In genomic region chr16:22412459-22413229, GRCm38 (mm10) we compare ENCODE assay signal across 25 mouse cellular contexts. TPM values are rescaled to one million over a fixed set of nuclear protein-coding genes. Genes with fewer than 3 reads are reported as not detected.
DNase-seq lines count a peak whose midpoint lies in the region; ATAC-seq and TF ChIP-seq lines count a peak whose summit lies in the region.
"Had no signal": no experiment of that assay in that cellular context is flagged by ENCODE, and none has a peak within 500 bp of the region (broad histone marks: within the 10 kb centered on the region; RNA-seq: fewer than 3 reads in every experiment).

No protein-coding gene starts in this region.

- H3K27ac ChIP-seq in limb, embryonic 12.5 days = 0 out of 2 replicates have a peak overlapping the region, but pooled peaks have one; percentile 36
- no peak overlapping the region for H3K27ac ChIP-seq in limb, embryonic 10.5 days
- H3K27ac ChIP-seq in neural tube, embryonic 13.5 days (replicated peaks) = 0 out of 2 replicates have a peak overlapping the region, but pooled peaks have one; percentile 33
- H3K27ac ChIP-seq: forebrain, embryonic 13.5 days; hindbrain, embryonic 15.5 days; kidney, embryonic 15.5 days; limb, embryonic 15.5 days; liver, embryonic 13.5 days; midbrain, embryonic 12.5 days had no signal

- H3K36me3 ChIP-seq in limb, embryonic 12.5 days = peaks cover 13% of the 10 kb centered on the region
- peaks cover 72% of the 10 kb centered on the region for H3K36me3 ChIP-seq in limb, embryonic 10.5 days
- H3K36me3 ChIP-seq in E14TG2a.4 (ENCODE audit: insufficient read depth, low read length) = peaks cover 82% of the 10 kb centered on the region
- H3K36me3 ChIP-seq in neural tube, embryonic 13.5 days = no peaks in the 10 kb centered on the region
- H3K36me3 ChIP-seq: hindbrain, embryonic 15.5 days; liver, embryonic 13.5 days; midbrain, embryonic 12.5 days had no signal

- whole genome bisulfite sequencing in limb, embryonic 12.5 days = 47% methylated on average over 16 of the region's 16 CpGs
- WGBS in limb, embryonic 10.5 days = 58% methylated on average over 16 of the region's 16 CpGs
- WGBS in neural tube, embryonic 13.5 days = 30% methylated on average over 16 of the region's 16 CpGs

- DNase-seq in limb, embryonic 10.5 days (ENCODE audit: low spot score) = no peak
- peak; percentile 98 for DNase-seq in ES-CJ7 (ENCODE audit: low read depth, low spot score)
- DNase-seq in urinary bladder, adult 2 months (ENCODE audit: low spot score) = no peak
- DNase-seq: adrenal gland, postnatal 10 days; cerebellum, adult 9-10 months; cerebellum, postnatal 36 days; gastrocnemius, postnatal 25 days; heart, adult 11 months; heart, postnatal 36 days; kidney, adult 18-20 months; kidney, postnatal 25 days; liver, embryonic 13.5 days; lung, adult 18-20 months; lung, postnatal 14 days had no signal

- no peak overlapping the region for H3K4me3 ChIP-seq in limb, embryonic 12.5 days (replicated peaks)
- no peak overlapping the region for H3K4me3 ChIP-seq in limb, embryonic 10.5 days
- peak overlapping the region; percentile 86 for H3K4me3 ChIP-seq in E14TG2a.4 (replicated peaks; ENCODE audit: low read length)
- H3K4me3 ChIP-seq in neural tube, embryonic 13.5 days = no peak overlapping the region
- H3K4me3 ChIP-seq: forebrain, embryonic 13.5 days; hindbrain, embryonic 15.5 days; kidney, embryonic 15.5 days; limb, embryonic 15.5 days; liver, embryonic 13.5 days; midbrain, embryonic 12.5 days had no signal

- H3K4me1 ChIP-seq in limb, embryonic 12.5 days (replicated peaks) = peaks cover 15% of the 10 kb centered on the region
- 0 out of 2 replicates have a peak, but pooled peaks cover 4% of the 10 kb centered on the region for H3K4me1 ChIP-seq in limb, embryonic 10.5 days
- H3K4me1 ChIP-seq in E14TG2a.4 (replicated peaks; ENCODE audit: low read depth, low read length) = peaks cover 79% of the 10 kb centered on the region
- peaks cover 29% of the 10 kb centered on the region for H3K4me1 ChIP-seq in neural tube, embryonic 13.5 days (replicated peaks)
- H3K4me1 ChIP-seq: forebrain, embryonic 13.5 days; hindbrain, embryonic 15.5 days; liver, embryonic 13.5 days; midbrain, embryonic 12.5 days had no signal

- no peak for TF ChIP-seq CTCF in E14TG2a.4 (conservative IDR thresholded peaks at IDR 0.05; ENCODE audit: low read length)

- H3K9me3 ChIP-seq in limb, embryonic 12.5 days = no peaks in the 10 kb centered on the region
- no peaks in the 10 kb centered on the region for H3K9me3 ChIP-seq in limb, embryonic 10.5 days (replicated peaks)
- no peaks in the 10 kb centered on the region for H3K9me3 ChIP-seq in E14TG2a.4 (ENCODE audit: low read length)
- no peaks in the 10 kb centered on the region for H3K9me3 ChIP-seq in neural tube, embryonic 13.5 days
- H3K9me3 ChIP-seq: forebrain, embryonic 13.5 days; hindbrain, embryonic 15.5 days; kidney, embryonic 15.5 days; limb, embryonic 15.5 days; liver, embryonic 13.5 days; midbrain, embryonic 12.5 days had no signal

- H3K4me2 ChIP-seq in limb, embryonic 12.5 days = no peak overlapping the region
- H3K4me2 ChIP-seq in neural tube, embryonic 13.5 days = peak overlapping the region; percentile 39; the same call in 1 of the 2 replicates
- H3K4me2 ChIP-seq: forebrain, embryonic 13.5 days; heart, embryonic 11.5 days; hindbrain, embryonic 15.5 days; kidney, embryonic 15.5 days; limb, embryonic 15.5 days; liver, embryonic 13.5 days; midbrain, embryonic 12.5 days had no signal

- ATAC-seq in limb, embryonic 12.5 days (ENCODE audit: insufficient number of reproducible peaks, insufficient read depth, low FRiP score, low TSS enrichment, low read depth) = no peak
- ATAC-seq in neural tube, embryonic 13.5 days (ENCODE audit: low read depth) = peak; percentile 80
- ATAC-seq in CD4-positive, CD25-positive, alpha-beta regulatory T cell, adult 4 months = no peak
- ATAC-seq: activated CD4-positive, CD25-positive, alpha-beta regulatory T cell, adult 4 months; forebrain, embryonic 13.5 days had no signal

- H3K9ac ChIP-seq in limb, embryonic 12.5 days (replicated peaks) = no peak overlapping the region
- no peak overlapping the region for H3K9ac ChIP-seq in neural tube, embryonic 13.5 days
- H3K9ac ChIP-seq: forebrain, embryonic 13.5 days; hindbrain, embryonic 15.5 days; kidney, embryonic 15.5 days; limb, embryonic 15.5 days; liver, embryonic 13.5 days; midbrain, embryonic 12.5 days had no signal

- no peaks in the 10 kb centered on the region for H3K27me3 ChIP-seq in limb, embryonic 12.5 days
- H3K27me3 ChIP-seq in limb, embryonic 10.5 days (ENCODE audit: low read depth, poor library complexity, severe bottlenecking) = no peaks in the 10 kb centered on the region
- no peaks in the 10 kb centered on the region for H3K27me3 ChIP-seq in E14TG2a.4 (ENCODE audit: insufficient read depth, low read length)
- H3K27me3 ChIP-seq in neural tube, embryonic 13.5 days = no peaks in the 10 kb centered on the region
- H3K27me3 ChIP-seq: forebrain, embryonic 13.5 days; hindbrain, embryonic 15.5 days; kidney, embryonic 15.5 days; limb, embryonic 15.5 days; liver, embryonic 13.5 days; midbrain, embryonic 12.5 days had no signal

RNA-seq across cellular contexts. Expression of gene Etv5, which starts 26.9 kb away (rescaled TPM):
- 37.6 and 44.2 TPM in 2 replicates for polyA plus RNA-seq in limb, embryonic 12.5 days (2016; fragmentation: Nextera tagmentation; extraction: Ambion mirVana)
- 66.8 and 74.3 TPM in 2 replicates for polyA plus RNA-seq in limb, embryonic 10.5 days (2016; fragmentation: Nextera tagmentation; extraction: Ambion mirVana)
- 26.3 and 28.1 TPM in 2 replicates for polyA plus RNA-seq in neural tube, embryonic 13.5 days (2015; fragmentation: Nextera tagmentation; extraction: Ambion mirVana)
- polyA plus RNA-seq in CD4-positive, CD25-positive, alpha-beta regulatory T cell, adult 4 months (2017; shearing (Covaris generic)) = 1 to 10 TPM; 4.4 to 5.6 TPM
- polyA plus RNA-seq in urinary bladder, adult 2 months (2012; rRNA removed) = 14.8 and 15.9 TPM in 2 replicates
